Mouse (Mus musculus) ovary, postnatal 36 days (tissue): Measurements from ENCODE around the gene Dmwd.
"Not testable (repeated sequence)": the region's sequence is repeated elsewhere in the genome, so short reads cannot be mapped to it uniquely, and the experiment has no call there.

Experiments
- DNase-seq: peaks from one replicate; pipeline ENCODE4 v3.0.0; 2022; ENCODE audit warnings: low spot score, mixed read lengths

Dmwd gene

DNA sequence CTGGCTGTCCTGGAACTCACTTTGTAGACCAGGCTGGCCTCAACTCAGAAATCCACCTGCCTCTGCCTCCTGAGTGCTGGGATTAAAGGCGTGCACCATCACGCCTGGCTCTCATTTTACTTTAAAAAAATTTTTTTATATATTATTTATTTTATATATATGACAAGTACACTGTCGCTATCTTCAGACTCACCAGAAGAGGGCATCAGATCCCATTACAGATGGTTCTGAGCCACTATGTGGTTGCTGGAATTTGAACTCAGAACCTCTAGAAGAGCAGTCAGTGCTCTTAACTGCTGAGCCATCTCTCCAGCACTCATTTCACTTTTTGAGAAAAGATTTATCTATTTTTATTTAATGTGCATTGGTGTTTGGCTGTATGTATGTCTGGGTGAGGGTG is 5.0 kb upstream of the Dmwd start:
- not testable (repeated sequence) for DNase-seq

DNA sequence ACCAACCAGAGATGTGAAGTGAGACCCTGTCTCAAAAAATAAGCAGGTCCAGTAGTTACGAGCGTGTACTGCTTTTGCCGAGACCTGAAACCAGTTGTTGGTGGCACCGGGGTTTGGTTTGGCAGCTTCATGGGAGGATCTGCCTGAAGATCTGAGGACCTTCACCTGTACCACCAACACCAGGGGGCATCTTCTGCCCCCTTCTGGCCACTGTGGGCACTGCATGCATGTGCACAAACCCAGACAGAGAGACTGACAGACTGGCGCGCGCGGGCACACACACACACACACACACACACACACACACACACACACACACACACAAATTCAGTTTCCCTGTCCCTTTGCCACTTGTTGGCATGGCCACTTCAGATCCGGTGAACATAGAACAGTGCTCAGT is 2.5 kb upstream of the Dmwd start:
- DNase-seq, result peak; percentile 31

DNA sequence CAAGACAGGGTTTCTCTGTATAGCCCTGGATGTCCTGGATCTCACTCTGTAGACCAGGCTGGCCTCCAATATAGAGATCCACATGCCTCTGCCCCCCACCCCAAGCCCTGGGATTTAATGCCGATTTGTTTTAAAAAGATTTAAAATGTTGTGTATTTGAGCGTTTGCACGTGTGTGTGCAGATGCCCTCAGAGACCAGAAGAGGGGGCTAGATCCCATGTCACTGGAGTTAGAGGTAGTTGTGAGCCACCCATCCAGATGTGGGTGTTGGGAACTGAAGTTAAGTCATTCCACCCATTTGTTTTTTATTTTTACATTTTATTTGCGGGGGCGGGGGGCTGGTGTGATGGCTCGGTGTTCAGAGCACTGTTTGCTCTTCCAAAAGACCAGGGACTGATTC is 1.5 kb upstream of the Dmwd start:
- no peak for DNase-seq

DNA sequence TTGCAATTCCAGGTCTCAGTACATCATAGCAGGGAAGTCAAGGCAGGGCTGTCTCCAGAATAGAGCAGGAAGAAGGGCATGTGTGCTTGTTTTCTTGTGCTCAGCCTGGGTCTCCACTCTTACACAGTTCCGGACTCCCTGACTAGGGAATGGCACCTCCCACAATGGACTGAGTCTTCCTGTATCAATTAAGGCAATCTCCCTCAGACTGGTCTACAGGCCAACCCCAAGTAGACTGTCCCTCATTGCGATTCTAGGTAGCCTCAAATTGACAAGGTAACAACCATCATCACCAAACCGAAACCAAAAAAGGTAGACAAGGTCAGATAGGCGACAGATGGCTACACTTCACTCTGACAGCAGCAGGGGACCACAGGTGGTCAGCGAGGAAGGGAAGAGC is 796 bp upstream of the Dmwd start:
- no peak for DNase-seq

DNA sequence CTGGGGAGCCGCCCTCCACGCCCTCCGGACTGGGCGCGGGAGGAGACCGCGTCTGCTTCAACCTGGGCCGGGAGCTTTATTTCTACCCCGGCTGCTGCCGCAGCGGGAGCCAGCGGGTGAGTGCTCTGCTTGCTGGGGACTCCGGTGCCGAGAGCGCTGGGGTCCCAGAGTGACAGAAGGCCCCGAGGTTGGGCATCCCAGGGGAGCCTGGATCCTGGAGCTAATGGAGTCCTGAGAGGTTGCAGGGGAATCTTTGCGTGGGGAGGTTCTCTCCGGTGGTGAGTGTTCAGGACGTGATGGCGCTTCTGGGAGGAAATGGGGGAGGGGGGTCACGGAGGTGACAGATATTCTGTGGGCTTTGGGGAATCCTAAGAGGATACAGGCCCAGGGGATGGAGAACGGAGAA is 562 bp downstream of the Dmwd start:
- no peak for DNase-seq

DNA sequence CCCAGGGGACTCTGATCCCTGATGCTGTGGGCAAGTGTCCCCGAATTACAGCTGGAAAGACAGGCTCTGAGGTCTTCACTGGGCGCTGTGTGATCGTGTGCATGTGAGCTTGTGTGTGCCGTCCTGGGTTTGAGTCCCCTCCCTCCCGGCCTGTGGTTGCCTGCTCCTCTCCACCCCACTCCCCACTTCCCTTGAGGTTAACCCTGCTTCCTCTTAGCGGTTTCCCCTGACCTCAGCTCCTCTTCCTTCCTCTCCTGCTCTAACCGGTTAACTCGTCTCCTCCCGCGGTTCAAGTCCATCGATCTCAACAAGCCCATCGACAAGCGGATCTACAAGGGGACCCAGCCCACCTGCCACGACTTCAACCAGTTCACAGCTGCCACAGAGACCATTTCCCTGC is 1.7 kb downstream of the Dmwd start:
- DNase-seq, result no peak

DNA sequence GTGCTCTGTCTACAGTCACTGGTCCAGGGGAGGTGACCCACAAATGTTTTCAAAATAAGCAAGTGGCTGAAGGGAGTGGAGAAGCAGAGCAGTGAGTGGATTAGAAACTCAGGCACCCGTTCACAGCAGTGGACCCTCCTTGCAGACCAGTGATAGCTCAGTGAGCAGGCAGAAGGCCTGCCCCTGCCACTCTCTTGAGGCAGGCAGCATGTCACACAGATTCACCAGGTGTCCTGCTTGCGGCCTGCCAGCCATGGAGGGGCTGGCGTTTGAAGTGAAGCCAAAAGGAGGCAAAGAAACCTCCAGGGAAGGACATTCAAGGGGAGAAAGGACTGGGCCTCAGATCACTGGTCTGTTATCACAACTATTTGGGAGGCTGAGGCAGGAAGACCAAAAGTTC is 2.7 kb downstream of the Dmwd start:
- no peak for DNase-seq

DNA sequence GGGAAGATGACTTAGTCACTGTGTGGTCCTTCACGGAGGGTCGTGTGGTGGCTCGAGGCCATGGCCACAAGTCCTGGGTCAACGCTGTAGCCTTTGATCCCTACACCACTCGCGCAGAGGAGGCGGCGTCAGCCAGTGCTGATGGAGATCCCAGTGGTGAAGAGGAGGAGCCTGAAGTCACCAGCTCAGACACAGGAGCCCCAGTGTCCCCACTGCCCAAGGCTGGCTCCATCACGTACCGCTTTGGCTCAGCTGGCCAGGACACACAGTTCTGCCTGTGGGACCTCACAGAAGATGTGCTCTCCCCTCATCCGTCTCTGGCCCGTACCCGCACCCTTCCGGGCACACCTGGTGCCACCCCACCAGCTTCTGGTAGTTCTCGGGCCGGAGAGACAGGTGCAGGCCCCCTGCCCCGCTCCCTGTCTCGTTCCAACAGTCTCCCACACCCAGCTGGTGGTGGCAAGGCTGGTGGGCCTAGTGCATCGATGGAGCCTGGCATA is 4.5 kb downstream of the Dmwd start:
- DNase-seq, result no peak

DNA sequence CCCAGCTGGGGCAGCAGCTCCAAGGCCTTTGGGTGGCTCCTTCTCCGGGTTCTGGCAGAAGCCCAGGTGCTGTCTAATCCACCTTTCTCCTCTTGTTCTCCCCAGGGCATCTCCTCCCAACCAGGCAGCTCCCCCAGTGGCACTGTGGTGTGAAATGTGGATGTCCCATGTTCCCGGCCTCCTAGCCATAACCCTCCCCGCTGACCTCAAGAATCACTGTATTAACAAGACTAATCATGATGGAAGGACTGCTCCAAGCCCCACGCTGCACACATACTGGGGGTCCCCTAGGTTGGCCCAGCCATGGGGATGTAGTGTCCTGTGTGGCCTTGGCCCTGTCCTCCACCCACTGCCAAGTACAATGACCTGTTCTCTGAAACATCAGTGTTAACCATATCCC is 6.1 kb downstream of the Dmwd start:
- DNase-seq, result no peak

DNA sequence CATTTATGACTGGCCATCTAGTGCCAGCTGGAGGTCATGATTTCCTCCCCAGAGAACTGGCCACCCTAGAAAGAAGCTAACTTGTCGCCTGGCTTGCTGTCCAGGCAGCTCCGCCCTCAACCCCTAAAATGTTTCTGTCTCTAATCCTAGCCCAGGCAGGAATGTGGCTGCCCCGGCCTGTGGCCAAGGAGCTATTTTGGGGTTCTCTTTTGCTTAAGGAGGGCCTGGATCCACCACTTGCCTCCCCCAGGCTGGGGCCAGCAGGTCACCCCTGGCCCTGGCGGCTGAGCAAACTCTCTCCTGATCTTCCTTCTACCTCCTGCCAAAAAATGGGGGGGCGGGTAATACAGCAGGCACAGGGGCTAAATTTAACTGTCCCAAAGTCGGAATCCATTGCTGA is 7.1 kb downstream of the Dmwd start:
- DNase-seq, result no peak

DNA sequence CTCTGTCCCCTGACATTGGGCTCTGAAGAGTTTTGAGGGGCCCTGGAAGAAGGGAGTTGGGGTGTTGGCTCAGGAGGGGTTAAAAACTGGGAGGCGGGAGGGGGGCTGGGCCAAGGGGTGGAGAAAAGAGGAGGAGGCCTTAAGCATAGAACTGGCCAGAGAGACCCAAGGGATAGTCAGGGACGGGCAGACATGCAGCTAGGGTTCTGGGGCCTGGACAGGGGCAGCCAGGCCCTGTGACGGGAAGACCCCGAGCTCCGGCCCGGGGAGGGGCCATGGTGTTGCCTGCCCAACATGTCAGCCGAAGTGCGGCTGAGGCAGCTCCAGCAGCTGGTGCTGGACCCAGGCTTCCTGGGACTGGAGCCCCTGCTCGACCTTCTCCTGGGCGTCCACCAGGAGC is 7.7 kb downstream of the Dmwd start, which contains the start of gene Dmpk:
Gene Dmpk (plus strand): TSS at position 149 of the 400 bp plus-strand sequence.
- no peak for DNase-seq

DNA sequence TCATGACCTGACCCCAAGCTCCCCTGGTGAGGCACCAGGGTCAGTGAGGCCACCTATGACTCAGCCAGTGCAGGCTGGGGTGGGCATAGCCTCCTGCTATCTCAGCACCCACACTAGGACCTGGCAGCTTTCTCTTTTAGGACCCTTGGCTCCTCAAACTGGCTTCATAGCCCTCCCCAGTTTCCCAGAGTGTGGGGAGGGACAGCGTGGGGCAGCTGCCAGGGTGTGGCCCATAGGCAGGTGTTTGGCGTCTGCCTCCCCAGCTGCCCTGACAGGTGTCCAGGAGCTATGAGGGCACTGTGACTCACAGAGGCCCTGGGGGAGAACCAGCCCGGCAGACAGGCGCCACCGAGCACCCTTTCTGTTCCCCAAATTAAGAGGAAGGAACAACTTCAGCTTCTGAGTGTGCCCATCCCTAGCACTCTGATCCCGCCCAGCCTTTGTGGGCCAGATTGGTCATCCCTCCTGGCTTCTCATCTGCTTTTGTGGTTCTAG is 8.3 kb downstream of the Dmwd start:
- DNase-seq, result no peak

DNA sequence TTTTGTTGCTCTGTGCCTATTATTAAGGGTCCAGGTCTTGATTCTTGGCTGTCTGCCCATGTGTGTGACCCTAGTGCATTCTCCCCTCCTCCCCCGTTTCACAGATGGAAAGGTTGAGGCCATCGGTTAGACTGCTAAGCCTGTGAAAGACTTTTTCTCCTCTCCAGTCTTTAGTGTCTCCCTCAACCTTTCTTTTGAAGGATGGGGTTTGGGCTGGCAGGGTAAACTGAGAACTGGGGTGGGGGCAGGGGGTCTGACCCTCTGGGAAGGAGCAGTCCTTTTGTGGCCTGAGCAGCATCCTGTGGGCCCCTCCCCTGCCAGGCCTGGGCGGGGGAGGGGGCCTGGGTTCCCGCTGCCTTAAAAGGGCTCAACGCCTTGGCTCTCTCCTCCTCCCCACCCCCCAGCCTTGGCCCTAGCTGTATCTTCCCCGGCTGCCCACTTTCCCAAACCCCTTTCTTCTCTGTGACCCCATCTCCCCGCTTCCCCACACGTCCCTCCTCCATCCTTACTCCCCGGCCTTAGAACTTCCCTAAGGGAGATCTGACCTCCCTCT is 9.0 kb downstream of the Dmwd start:
- no peak for DNase-seq

DNA sequence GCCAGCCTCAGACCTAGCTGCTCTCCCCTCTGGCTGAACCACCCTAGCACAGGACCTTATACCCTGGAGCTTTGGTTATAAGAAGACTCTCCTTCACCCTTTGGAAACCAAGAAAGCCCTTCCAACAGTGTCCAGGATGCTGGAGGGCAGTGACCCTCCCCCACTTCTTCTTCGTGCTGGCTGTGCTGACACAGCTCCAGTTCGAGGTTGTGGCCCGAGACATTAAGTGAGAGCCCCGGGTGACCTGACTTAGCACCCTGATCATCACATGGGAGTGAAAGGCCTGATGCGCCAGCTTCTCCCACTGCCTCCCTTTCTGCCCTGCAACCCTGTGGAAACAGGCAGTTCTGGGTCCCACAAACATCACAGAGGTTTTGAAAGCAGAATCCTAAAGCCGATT is 9.5 kb downstream of the Dmwd start:
- no peak for DNase-seq

DNA sequence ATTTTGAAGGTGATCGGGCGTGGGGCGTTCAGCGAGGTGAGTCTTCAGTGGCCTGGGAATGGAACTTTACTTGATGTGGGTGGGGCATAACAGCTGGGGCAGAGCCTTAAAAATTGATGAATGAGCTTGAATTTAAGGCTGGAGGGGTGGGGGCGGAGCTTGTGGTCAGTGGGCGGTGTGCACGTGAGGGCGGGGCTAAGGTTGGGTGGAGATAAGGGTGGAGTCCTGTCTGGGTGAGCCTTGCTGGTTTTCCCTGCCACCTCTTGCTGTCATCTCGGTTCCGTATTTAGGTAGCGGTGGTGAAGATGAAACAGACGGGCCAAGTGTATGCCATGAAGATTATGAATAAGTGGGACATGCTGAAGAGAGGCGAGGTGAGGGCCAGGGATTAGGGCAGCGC is 10.0 kb downstream of the Dmwd start:
- DNase-seq, result no peak

DNA sequence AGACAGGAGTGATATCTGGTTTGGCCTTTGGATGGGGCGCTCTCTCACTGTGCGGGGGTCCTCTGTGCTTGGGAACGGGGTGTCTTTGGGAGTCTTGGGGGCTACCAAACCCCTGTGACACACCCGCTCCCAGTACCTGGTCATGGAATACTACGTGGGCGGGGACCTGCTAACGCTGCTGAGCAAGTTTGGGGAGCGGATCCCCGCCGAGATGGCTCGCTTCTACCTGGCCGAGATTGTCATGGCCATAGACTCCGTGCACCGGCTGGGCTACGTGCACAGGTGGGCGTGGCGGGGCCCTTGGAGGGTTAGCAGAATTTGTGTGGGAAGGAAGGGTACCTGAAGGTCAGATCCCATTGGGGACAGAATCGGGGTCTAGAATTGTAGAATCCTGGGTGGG is 10.7 kb downstream of the Dmwd start:
- no peak for DNase-seq

DNA sequence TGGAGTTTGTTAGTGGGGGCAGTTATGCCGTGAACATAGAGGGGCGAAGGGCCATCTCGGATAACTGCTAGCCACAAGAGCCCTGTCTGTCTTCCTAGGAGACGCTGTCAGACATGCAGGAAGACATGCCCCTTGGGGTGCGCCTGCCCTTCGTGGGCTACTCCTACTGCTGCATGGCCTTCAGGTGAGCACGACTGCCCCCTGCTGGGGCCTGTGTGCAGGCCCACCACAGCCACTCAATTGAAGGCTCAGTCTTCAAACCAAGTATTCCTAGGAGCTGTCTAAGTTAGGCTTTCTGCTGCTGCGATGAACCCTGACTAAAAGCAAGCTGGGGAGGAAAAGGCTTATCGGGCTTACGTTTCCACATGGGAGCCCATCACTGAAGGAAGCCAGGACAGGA is 12.8 kb downstream of the Dmwd start:
- peak; percentile 61 for DNase-seq

DNA sequence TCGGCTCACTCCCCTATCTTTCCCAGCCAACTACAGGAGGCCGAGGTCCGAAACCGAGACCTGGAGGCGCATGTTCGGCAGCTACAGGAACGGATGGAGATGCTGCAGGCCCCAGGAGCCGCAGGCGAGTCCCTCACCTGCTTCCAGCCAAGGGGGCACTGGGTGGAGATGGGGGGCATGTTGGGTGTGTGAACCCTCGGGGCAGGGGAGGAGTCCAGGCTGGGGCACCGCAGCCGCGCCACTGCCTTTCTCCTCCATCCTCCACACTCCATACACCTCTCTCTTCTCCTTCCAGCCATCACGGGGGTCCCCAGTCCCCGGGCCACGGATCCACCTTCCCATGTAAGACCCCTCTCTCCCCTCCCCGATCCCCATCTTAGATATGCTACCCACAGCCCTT is 15.9 kb downstream of the Dmwd start:
- DNase-seq, result no peak

DNA sequence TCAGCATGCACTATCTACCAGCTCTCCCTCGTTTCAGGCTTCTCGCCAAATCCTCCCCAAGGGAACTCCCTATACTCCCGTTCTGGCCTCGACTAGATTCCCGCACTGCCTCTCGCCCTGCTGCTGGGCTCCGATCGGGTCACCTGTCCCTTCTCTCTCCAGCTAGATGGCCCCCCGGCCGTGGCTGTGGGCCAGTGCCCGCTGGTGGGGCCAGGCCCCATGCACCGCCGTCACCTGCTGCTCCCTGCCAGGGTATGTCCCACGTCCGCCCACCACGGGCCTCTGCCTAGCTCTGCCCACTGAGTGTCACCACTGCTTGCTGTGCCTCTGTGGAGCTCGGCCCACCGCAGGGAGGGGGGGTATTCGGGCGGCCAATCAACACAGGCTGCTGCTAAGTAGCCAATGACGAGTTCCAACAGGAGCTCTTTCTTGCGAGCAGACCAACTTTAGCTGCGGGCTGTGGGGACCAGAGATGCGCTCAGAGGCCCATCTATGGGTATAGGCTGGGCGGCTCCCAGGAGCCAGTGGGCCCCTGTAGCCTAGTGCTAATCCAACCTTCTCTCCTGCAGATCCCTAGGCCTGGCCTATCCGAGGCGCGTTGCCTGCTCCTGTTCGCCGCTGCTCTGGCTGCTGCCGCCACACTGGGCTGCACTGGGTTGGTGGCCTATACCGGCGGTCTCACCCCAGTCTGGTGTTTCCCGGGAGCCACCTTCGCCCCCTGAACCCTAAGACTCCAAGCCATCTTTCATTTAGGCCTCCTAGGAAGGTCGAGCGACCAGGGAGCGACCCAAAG is 16.6 kb downstream of the Dmwd start:
- DNase-seq, result peak; percentile 71

DNA sequence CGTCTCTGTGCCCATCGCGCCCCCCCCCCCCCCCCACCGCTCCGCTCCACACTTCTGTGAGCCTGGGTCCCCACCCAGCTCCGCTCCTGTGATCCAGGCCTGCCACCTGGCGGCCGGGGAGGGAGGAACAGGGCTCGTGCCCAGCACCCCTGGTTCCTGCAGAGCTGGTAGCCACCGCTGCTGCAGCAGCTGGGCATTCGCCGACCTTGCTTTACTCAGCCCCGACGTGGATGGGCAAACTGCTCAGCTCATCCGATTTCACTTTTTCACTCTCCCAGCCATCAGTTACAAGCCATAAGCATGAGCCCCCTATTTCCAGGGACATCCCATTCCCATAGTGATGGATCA is 17.1 kb downstream of the Dmwd start:
- DNase-seq, result peak; percentile 89

DNA sequence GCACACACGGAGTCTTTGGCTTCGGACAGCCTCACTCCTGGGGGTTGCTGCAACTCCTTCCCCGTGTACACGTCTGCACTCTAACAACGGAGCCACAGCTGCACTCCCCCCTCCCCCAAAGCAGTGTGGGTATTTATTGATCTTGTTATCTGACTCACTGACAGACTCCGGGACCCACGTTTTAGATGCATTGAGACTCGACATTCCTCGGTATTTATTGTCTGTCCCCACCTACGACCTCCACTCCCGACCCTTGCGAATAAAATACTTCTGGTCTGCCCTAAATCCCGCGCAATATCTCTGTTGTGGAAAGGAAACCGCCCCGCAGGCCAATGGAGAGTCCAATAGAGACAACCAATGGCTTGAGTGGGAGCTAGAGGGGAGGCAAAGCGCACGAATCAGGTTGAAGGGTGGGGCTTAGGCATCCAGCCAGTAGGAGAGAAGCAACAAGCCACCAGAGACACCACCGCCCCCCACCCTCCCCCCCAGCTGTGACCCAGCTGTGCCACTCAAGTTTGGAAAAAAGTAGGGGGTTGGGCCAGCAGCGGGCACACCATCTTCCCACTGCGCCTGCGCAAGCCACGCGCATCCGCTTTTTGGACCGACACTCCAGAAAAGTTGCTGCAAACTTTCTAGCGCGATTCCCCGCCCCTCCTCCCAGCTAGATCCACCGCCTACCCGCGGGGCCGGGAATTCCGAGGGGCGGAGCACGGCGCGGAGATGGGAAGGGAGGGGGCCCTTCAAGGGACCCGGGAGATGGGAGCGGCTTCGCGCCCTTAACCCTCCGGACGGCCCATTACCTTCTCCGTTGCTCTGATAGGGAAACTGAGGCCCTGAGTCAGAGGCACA is 17.7 kb downstream of the Dmwd start:
- DNase-seq, result peak; percentile 99

DNA sequence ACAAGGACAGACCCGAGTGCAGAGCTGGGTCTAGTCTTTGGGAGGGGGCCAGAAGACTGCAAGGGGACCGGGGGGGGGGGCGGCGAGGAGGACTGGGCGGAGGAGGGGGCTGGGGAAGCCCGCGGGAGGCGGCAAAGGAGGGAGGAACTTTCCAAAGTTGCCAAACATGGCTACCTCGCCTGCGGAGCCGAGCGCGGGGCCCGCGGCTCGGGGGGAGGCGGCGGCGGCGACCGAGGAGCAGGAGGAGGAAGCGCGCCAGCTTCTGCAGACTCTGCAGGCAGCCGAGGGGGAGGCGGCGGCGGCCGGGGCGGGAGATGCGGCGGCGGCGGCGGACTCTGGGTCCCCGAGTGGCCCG is 18.4 kb downstream of the Dmwd start, which contains the start of gene Six5:
Gene Six5 (plus strand): TSS at position 124 of the 355 bp plus-strand sequence.
- peak; percentile 74 for DNase-seq
